Mouse (Mus musculus): Measurements from ENCODE around the gene Caln1. TPM values are rescaled to one million over a fixed set of nuclear protein-coding genes. Genes with fewer than 3 reads are reported as not detected.

Gene Caln1
- polyA plus RNA-seq, 1 experiment from 2014 or later = 3.8 TPM

DNA sequence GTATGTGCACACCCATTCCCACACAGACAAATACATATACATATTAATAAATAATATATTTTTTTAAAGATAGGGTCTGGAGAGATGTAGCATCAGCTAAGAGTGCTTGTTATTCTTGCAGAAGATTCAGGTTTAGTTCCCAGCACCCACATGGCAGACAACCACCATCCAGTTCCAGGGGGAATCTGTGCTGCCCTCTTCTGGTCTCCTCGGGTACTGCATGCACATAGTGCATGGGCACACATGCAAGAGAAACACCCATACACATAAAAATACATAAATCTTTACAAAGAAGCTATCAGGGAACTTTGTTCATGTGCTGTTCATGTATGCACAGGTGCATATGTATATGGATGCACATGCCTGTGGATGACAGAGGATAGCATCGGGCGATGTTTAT is 526.7 kb downstream of the Caln1 start:
- Histone ChIP-seq H3K4me1 (peaks cover 5% of the 10 kb centered on the region; the same call in 1 of the 2 replicates), H3K36me3 (no peaks in the 10 kb centered on the region), H3K4me2 (replicated peaks) (no peak overlapping the region), H3K9me3 (peaks cover 3% of the 10 kb centered on the region; the same call in 1 of the 2 replicates), H3K27ac (no peak overlapping the region), H3K27me3 (no peaks in the 10 kb centered on the region), H3K4me3 (no peak overlapping the region), H3K9ac (no peak overlapping the region)
- WGBS = 93% methylated on average over 3 of the region's 3 CpGs
- ATAC-seq (ENCODE audit: low FRiP score, low read depth) = no peak

Other genes starting within 250 kb of the Caln1 start
- gene Kctd7, start 224.6 kb upstream of the Caln1 start, polyA plus RNA-seq (2015; fragmentation: Nextera tagmentation; extraction: Ambion mirVana) = 6.7 and 7.0 TPM in 2 replicates
- gene Rabgef1, start 197.7 kb upstream of the Caln1 start, polyA plus RNA-seq (2015; fragmentation: Nextera tagmentation; extraction: Ambion mirVana) = 25.8 and 26.6 TPM in 2 replicates
- gene Tmem248, start 152.4 kb upstream of the Caln1 start, polyA plus RNA-seq (2015; fragmentation: Nextera tagmentation; extraction: Ambion mirVana) = 34.7 and 35.0 TPM in 2 replicates
- gene Sbds, start 113.9 kb upstream of the Caln1 start, polyA plus RNA-seq (2015; fragmentation: Nextera tagmentation; extraction: Ambion mirVana) = 62.4 and 64.3 TPM in 2 replicates
- 28.2 and 28.4 TPM in 2 replicates for gene Tyw1, start 113.8 kb upstream of the Caln1 start, polyA plus RNA-seq (2015; fragmentation: Nextera tagmentation; extraction: Ambion mirVana)
- gene A330070K13Rik, start 15.2 kb downstream of the Caln1 start, polyA plus RNA-seq (2015; fragmentation: Nextera tagmentation; extraction: Ambion mirVana) = not detected in 2 replicates

All from limb, embryonic 13.5 days (tissue).